ENCODE assay signal across 11 mouse cellular contexts in the genomic region with DNA sequence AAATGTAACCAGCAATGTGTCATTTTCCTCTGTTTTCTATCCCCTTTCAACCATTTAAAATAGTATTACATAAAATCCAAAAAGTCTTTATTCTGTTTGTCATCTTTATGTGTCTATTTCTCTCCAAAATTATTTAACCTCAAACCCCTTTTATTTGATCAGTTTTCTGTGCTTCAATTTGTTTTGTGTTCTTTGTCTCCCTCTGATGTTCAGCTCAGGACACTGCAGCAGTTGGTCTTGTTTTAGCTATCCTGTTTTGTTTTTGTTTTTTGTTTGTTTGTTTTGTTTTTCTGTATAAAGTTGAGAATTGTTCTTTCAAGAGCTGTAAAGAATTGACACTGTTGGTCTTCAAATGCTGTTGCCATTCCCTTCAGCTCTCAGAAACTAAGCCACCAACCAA. TPM values are rescaled to one million over a fixed set of nuclear protein-coding genes. Genes with fewer than 3 reads are reported as not detected.
DNase-seq lines count a peak whose midpoint lies in the region; ATAC-seq and TF ChIP-seq lines count a peak whose summit lies in the region.
"Had no signal": no experiment of that assay in that cellular context is flagged by ENCODE, and none has a peak within 500 bp of the region (broad histone marks: within the 10 kb centered on the region; RNA-seq: fewer than 3 reads in every experiment).

No protein-coding gene starts in this region.

- TF ChIP-seq CTCF in hindbrain, postnatal 0 days (IDR thresholded peaks at IDR 0.05; ENCODE audit: low read depth), result peak; percentile 78
- peak; percentile 68 for TF ChIP-seq CTCF in lung, postnatal 0 days (IDR thresholded peaks at IDR 0.05)
- no peak for TF ChIP-seq CTCF in lung, adult 2 months (IDR thresholded peaks at IDR 0.05; ENCODE audit: insufficient read depth, low read length)

- no peaks in the 10 kb centered on the region for H3K4me1 ChIP-seq in hindbrain, postnatal 0 days (ENCODE audit: insufficient read depth, low read length)
- H3K4me1 ChIP-seq in hindbrain, embryonic 13.5 days (replicated peaks), result no peaks in the 10 kb centered on the region
- no peaks in the 10 kb centered on the region for H3K4me1 ChIP-seq in lung, postnatal 0 days (ENCODE audit: insufficient read depth, low read depth, low read length)
- H3K4me1 ChIP-seq in lung, adult 2 months (ENCODE audit: control insufficient read depth, insufficient read depth, low read length), result no peaks in the 10 kb centered on the region
- H3K4me1 ChIP-seq: limb, embryonic 13.5 days had no signal

- H3K36me3 ChIP-seq in hindbrain, postnatal 0 days (ENCODE audit: insufficient read depth, low read length), result no peaks in the 10 kb centered on the region
- H3K36me3 ChIP-seq in hindbrain, embryonic 13.5 days, result no peaks in the 10 kb centered on the region
- no peaks in the 10 kb centered on the region for H3K36me3 ChIP-seq in lung, postnatal 0 days (ENCODE audit: insufficient read depth, low read length)
- H3K36me3 ChIP-seq: limb, embryonic 13.5 days had no signal

- peak; percentile 49 for DNase-seq in hindbrain, postnatal 0 days (ENCODE audit: low spot score)
- DNase-seq in lung, postnatal 0 days (ENCODE audit: low spot score), result peak; percentile 35
- DNase-seq in lung, adult 2 months, result no peak
- peak; percentile 35 for DNase-seq in R1 (ENCODE audit: low read depth, low spot score)
- peak; percentile 15 for DNase-seq in lung, postnatal 25 days (ENCODE audit: low spot score)
- DNase-seq in spleen, postnatal 14 days (ENCODE audit: low spot score in 2 of 2), result no peak
- DNase-seq: spleen, adult 18-20 months had no signal

- H3K9ac ChIP-seq in hindbrain, postnatal 0 days (replicated peaks; ENCODE audit: low read length), result no peak overlapping the region
- no peak overlapping the region for H3K9ac ChIP-seq in hindbrain, embryonic 13.5 days
- no peak overlapping the region for H3K9ac ChIP-seq in lung, postnatal 0 days (replicated peaks; ENCODE audit: low read depth)
- H3K9ac ChIP-seq: limb, embryonic 13.5 days had no signal

- TF ChIP-seq POLR2A in lung, adult 2 months (IDR thresholded peaks at IDR 0.05; ENCODE audit: borderline replicate concordance, extremely low read depth, low read depth, low read length), result no peak

- peaks cover 9% of the 10 kb centered on the region for H3K9me3 ChIP-seq in hindbrain, postnatal 0 days (ENCODE audit: low read length)
- H3K9me3 ChIP-seq in hindbrain, embryonic 13.5 days, result peaks cover 6% of the 10 kb centered on the region
- no peaks in the 10 kb centered on the region for H3K9me3 ChIP-seq in lung, postnatal 0 days (ENCODE audit: low read length)

- H3K27me3 ChIP-seq in hindbrain, postnatal 0 days (ENCODE audit: insufficient read depth, low read length), result no peaks in the 10 kb centered on the region
- no peaks in the 10 kb centered on the region for H3K27me3 ChIP-seq in hindbrain, embryonic 13.5 days
- H3K27me3 ChIP-seq in lung, postnatal 0 days (replicated peaks; ENCODE audit: insufficient read depth, low read length), result no peaks in the 10 kb centered on the region
- H3K27me3 ChIP-seq: limb, embryonic 13.5 days had no signal

- H3K4me2 ChIP-seq in hindbrain, postnatal 0 days (ENCODE audit: low read depth, low read length), result no peak overlapping the region
- no peak overlapping the region for H3K4me2 ChIP-seq in hindbrain, embryonic 13.5 days
- no peak overlapping the region for H3K4me2 ChIP-seq in lung, postnatal 0 days (replicated peaks; ENCODE audit: low read depth, low read length)
- H3K4me2 ChIP-seq: limb, embryonic 13.5 days had no signal

- ATAC-seq in hindbrain, postnatal 0 days, result no peak
- ATAC-seq in hindbrain, embryonic 13.5 days (ENCODE audit: low FRiP score), result no peak
- no peak for ATAC-seq in lung, postnatal 0 days
- no peak for ATAC-seq in megakaryocyte progenitor cell, adult 5-6 weeks (replicated peaks; ENCODE audit: poor library complexity)

- H3K4me3 ChIP-seq in hindbrain, postnatal 0 days (ENCODE audit: low read length), result no peak overlapping the region
- no peak overlapping the region for H3K4me3 ChIP-seq in hindbrain, embryonic 13.5 days
- no peak overlapping the region for H3K4me3 ChIP-seq in lung, postnatal 0 days (ENCODE audit: low read depth, low read length)
- no peak overlapping the region for H3K4me3 ChIP-seq in lung, adult 2 months (replicated peaks; ENCODE audit: extremely low read depth, low read depth, low read length)
- H3K4me3 ChIP-seq: limb, embryonic 13.5 days had no signal

- H3K27ac ChIP-seq in hindbrain, postnatal 0 days, result no peak overlapping the region
- no peak overlapping the region for H3K27ac ChIP-seq in hindbrain, embryonic 13.5 days
- H3K27ac ChIP-seq in lung, postnatal 0 days (ENCODE audit: low read length), result no peak overlapping the region
- H3K27ac ChIP-seq: limb, embryonic 13.5 days had no signal

- TF ChIP-seq EP300 in lung, postnatal 0 days (IDR thresholded peaks at IDR 0.05), result no peak

RNA-seq across cellular contexts. Expression of a gene that starts 44.5 kb away (rescaled TPM):
- 2.4 and 3.3 TPM in 2 replicates for total RNA-seq in hindbrain, postnatal 0 days (2014; rRNA removed)
- 0.91 and 1.2 TPM in 2 replicates for polyA plus RNA-seq in hindbrain, postnatal 0 days (2015; fragmentation: Nextera tagmentation; extraction: Ambion mirVana)
- polyA plus RNA-seq in hindbrain, embryonic 13.5 days (2015; fragmentation: Nextera tagmentation; extraction: Ambion mirVana), result 0.43 and 0.58 TPM in 2 replicates
- polyA plus RNA-seq in lung, postnatal 0 days (2015; fragmentation: Nextera tagmentation; extraction: Ambion mirVana), result 1.3 and 1.7 TPM in 2 replicates
- 1.0 and 1.3 TPM in 2 replicates for polyA plus RNA-seq in lung, adult 2 months (2012; rRNA removed)
- not detected in 2 replicates for total RNA-seq in megakaryocyte progenitor cell, adult 5-6 weeks (2015)
- total RNA-seq in megakaryocyte progenitor cell, adult 5-6 weeks (2017), result 0.07 TPM in 1 of 2 replicates, not detected in the other
- total RNA-seq: common myeloid progenitor, adult 5-6 weeks had no signal

Comparison
In these comparisons a context has a peak if more than half of its experiments do, and no peak if none do; other contexts are left out.
1. DNase-seq: peak in hindbrain, postnatal 0 days (single experiment), lung, postnatal 0 days (single experiment), R1 (single experiment) and lung, postnatal 25 days (single experiment); none in lung, adult 2 months (single experiment) and spleen, postnatal 14 days (0 of 2).